In the genomic region with DNA sequence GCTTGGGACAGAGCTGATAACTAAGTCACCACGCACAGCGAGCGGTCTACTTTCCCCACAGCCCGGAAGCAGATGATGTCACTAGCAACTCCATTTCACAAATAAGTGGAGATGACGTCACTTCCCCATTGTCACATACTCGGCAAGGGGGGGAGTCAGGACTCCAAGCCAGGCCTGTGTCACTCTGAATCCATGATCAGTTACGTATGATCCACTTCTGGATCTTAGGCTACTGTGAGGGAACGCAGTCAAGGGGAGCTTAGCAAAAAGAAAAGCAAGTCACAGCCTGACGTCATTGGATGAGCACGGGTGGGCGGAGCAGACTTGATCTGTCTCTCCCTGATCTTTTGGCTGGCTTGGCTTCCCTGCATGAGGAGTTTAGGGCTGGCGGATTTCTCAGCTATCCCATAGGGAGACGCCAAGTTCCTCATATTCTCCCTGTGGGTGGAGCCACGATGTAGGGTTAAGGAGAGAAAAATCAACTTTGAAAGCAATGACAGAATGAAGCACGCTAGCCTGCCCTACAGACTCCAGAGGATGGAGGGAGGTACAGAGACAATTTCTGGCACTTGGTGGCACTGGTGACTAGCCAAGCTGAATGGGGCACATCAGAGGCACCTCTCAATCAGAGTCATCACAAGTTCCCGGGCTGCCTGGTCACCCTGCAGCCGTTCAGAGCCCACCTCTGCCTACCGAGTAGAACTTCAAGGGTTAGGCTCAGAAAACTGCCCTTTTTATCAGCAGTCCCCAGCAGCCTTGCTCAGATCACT, we compare ENCODE assay signal across 9 mouse cellular contexts. TPM values are rescaled to one million over a fixed set of nuclear protein-coding genes. Genes with fewer than 3 reads are reported as not detected.
DNase-seq lines count a peak whose midpoint lies in the region; ATAC-seq and TF ChIP-seq lines count a peak whose summit lies in the region.
"Had no signal": no experiment of that assay in that cellular context is flagged by ENCODE, and none has a peak within 500 bp of the region (broad histone marks: within the 10 kb centered on the region; RNA-seq: fewer than 3 reads in every experiment).

No protein-coding gene starts in this region.

- 36% methylated on average over 18 of the region's 18 CpGs for WGBS in cerebellum, adult 2 months
- 37% methylated on average over 18 of the region's 18 CpGs for WGBS in heart, adult 2 months
- 62% methylated on average over 18 of the region's 18 CpGs for WGBS in lung, embryonic 14.5 days

- ATAC-seq in lung, embryonic 14.5 days (ENCODE audit: insufficient read depth): no peak

- no peaks in the 10 kb centered on the region for H3K27me3 ChIP-seq in cerebellum, adult 2 months (ENCODE audit: control insufficient read depth, insufficient read depth, low read length)
- no peaks in the 10 kb centered on the region for H3K27me3 ChIP-seq in heart, adult 2 months (ENCODE audit: control insufficient read depth, insufficient read depth, low read length)
- H3K27me3 ChIP-seq in lung, embryonic 14.5 days (ENCODE audit: insufficient read depth, low read length): no peaks in the 10 kb centered on the region

- peak; percentile 42 to 45 for DNase-seq in cerebellum, adult 2 months
- no peak for DNase-seq in cerebellum, adult 11-12 months
- DNase-seq in 416B (ENCODE audit: low read depth): peak; percentile 90
- peak; percentile 41 to 51 for DNase-seq in heart, adult 2 months
- DNase-seq in lung, embryonic 14.5 days: peak; percentile 68
- DNase-seq in embryo, embryonic 10.5 days (ENCODE audit: low spot score): no peak
- DNase-seq in left cerebral cortex, postnatal 10 days (ENCODE audit: extremely low spot score in 1 of 2, low spot score in 2 of 2): no peak
- DNase-seq in left cerebral cortex, adult 2 months (ENCODE audit: extremely low spot score in 1 of 2, low spot score in 2 of 2): no peak
- DNase-seq: adrenal gland, postnatal 36 days had no signal

- no peak for TF ChIP-seq EP300 in heart, adult 2 months (IDR thresholded peaks at IDR 0.05; ENCODE audit: insufficient read depth, low read depth, low read length)

- H3K27ac ChIP-seq in cerebellum, adult 2 months (ENCODE audit: insufficient read depth, low read length): no peak overlapping the region; the same call in 1 of the 2 replicates
- no peak overlapping the region for H3K27ac ChIP-seq in heart, adult 2 months
- no peak overlapping the region for H3K27ac ChIP-seq in lung, embryonic 14.5 days (ENCODE audit: low read depth)
- no peak overlapping the region for H3K27ac ChIP-seq in left cerebral cortex, adult 2 months

- no peak overlapping the region for H3K4me3 ChIP-seq in cerebellum, adult 2 months (replicated peaks; ENCODE audit: insufficient read depth, low read depth, low read length)
- no peak overlapping the region for H3K4me3 ChIP-seq in heart, adult 2 months
- H3K4me3 ChIP-seq in lung, embryonic 14.5 days (ENCODE audit: low read depth, low read length): no peak overlapping the region
- no peak overlapping the region for H3K4me3 ChIP-seq in left cerebral cortex, adult 2 months

- TF ChIP-seq CTCF in cerebellum, adult 2 months (IDR thresholded peaks at IDR 0.05; ENCODE audit: borderline replicate concordance, insufficient read depth, low read depth, low read length): peak; percentile 51; the same call in 1 of the 2 replicates
- TF ChIP-seq CTCF in heart, adult 2 months (IDR thresholded peaks at IDR 0.05): no peak
- TF ChIP-seq CTCF in lung, embryonic 14.5 days (IDR thresholded peaks at IDR 0.05; ENCODE audit: low read depth): no peak
- TF ChIP-seq CTCF in left cerebral cortex, adult 2 months (IDR thresholded peaks at IDR 0.05): no peak

- intact Hi-C loops in heart, adult 2 months (cut with DNase I): loop anchor here (10.0 kb wide), 1 partner anchor 336 kb away; no protein-coding TSS in a partner anchor
- intact Hi-C loops in left cerebral cortex, postnatal 10 days (cut with DNase I): loop anchor here (10.0 kb wide), 1 partner anchor 336 kb away; no protein-coding TSS in a partner anchor
- intact Hi-C loops in left cerebral cortex, adult 2 months (cut with DNase I): no loop called here

- H3K9ac ChIP-seq in heart, adult 2 months (ENCODE audit: low read depth, low read length): no peak overlapping the region
- peak overlapping the region; percentile 11; the same call in 1 of the 2 replicates for H3K9ac ChIP-seq in lung, embryonic 14.5 days

- H3K36me3 ChIP-seq in heart, adult 2 months (ENCODE audit: control insufficient read depth, insufficient read depth, low read length): no peaks in the 10 kb centered on the region
- peaks cover 60% of the 10 kb centered on the region for H3K36me3 ChIP-seq in lung, embryonic 14.5 days (ENCODE audit: insufficient read depth)

- H3K4me1 ChIP-seq in cerebellum, adult 2 months (ENCODE audit: control insufficient read depth, insufficient read depth, low read length): peaks cover 41% of the 10 kb centered on the region
- H3K4me1 ChIP-seq in heart, adult 2 months (ENCODE audit: control insufficient read depth, insufficient read depth, low read length): peaks cover 10% of the 10 kb centered on the region
- H3K4me1 ChIP-seq in lung, embryonic 14.5 days (ENCODE audit: insufficient read depth): 0 out of 2 replicates have a peak, but pooled peaks cover 3% of the 10 kb centered on the region

- no peak for TF ChIP-seq POLR2A in cerebellum, adult 2 months (IDR thresholded peaks at IDR 0.05; ENCODE audit: borderline replicate concordance, insufficient read depth, low read length)
- no peak for TF ChIP-seq POLR2A in heart, adult 2 months (IDR thresholded peaks at IDR 0.05; ENCODE audit: insufficient read depth, low read depth, low read length)

- no peaks in the 10 kb centered on the region for H3K79me2 ChIP-seq in heart, adult 2 months (replicated peaks; ENCODE audit: control insufficient read depth, insufficient read depth, low read length)

- no peak overlapping the region for H3K4me2 ChIP-seq in lung, embryonic 14.5 days

- peaks cover 6% of the 10 kb centered on the region; the same call in 1 of the 2 replicates for H3K9me3 ChIP-seq in lung, embryonic 14.5 days (ENCODE audit: low read depth, low read length)

RNA-seq across cellular contexts. Expression of a gene that starts 3.6 kb away (rescaled TPM):
- 37.8 and 43.1 TPM in 2 replicates for polyA plus RNA-seq in cerebellum, adult 2 months (2012; rRNA removed)
- 10 to 100 TPM; 18.6 to 19.9 TPM for total RNA-seq in heart, adult 2 months (2021)
- polyA plus RNA-seq in heart, adult 2 months (2012; rRNA removed): 22.5 and 23.6 TPM in 2 replicates
- 49.5 and 62.0 TPM in 2 replicates for polyA plus RNA-seq in lung, embryonic 14.5 days (2014; fragmentation: Nextera tagmentation; extraction: Ambion mirVana)
- total RNA-seq in left cerebral cortex, postnatal 10 days (2021): 10 to 100 TPM; 17.6 to 19.7 TPM
- 10 to 100 TPM; 22.2 to 23.2 TPM for total RNA-seq in left cerebral cortex, adult 2 months (2021)

RNA-seq across cellular contexts. Expression of a gene that starts 13.2 kb away (rescaled TPM):
- 146 and 148 TPM in 2 replicates for polyA plus RNA-seq in cerebellum, adult 2 months (2012; rRNA removed)
- total RNA-seq in heart, adult 2 months (2021): 100 to 1,000 TPM; 170 to 191 TPM
- 196 and 278 TPM in 2 replicates for polyA plus RNA-seq in heart, adult 2 months (2012; rRNA removed)
- polyA plus RNA-seq in lung, embryonic 14.5 days (2014; fragmentation: Nextera tagmentation; extraction: Ambion mirVana): 119 and 125 TPM in 2 replicates
- 10 to 100 TPM; 82.8 to 84.5 TPM for total RNA-seq in left cerebral cortex, postnatal 10 days (2021)
- 10 to 100 TPM; 60.6 to 66.1 TPM for total RNA-seq in left cerebral cortex, adult 2 months (2021)

RNA-seq across cellular contexts. Expression of a gene that starts 37.6 kb away (rescaled TPM):
- polyA plus RNA-seq in cerebellum, adult 2 months (2012; rRNA removed): 0.24 and 0.65 TPM in 2 replicates
- total RNA-seq in heart, adult 2 months (2021): under 1 TPM; 0.18 TPM
- polyA plus RNA-seq in heart, adult 2 months (2012; rRNA removed): not detected in 2 replicates
- polyA plus RNA-seq in lung, embryonic 14.5 days (2014; fragmentation: Nextera tagmentation; extraction: Ambion mirVana): 9.6 and 10.7 TPM in 2 replicates
- total RNA-seq in left cerebral cortex, postnatal 10 days (2021): 1 to 10 TPM in 1 of 2 experiments, under 1 TPM in 1; 0.88 to 1.0 TPM
- total RNA-seq in left cerebral cortex, adult 2 months (2021): under 1 TPM; 0.54 to 0.63 TPM

RNA-seq across cellular contexts. Expression of a gene that starts 51.9 kb away (rescaled TPM):
- polyA plus RNA-seq in cerebellum, adult 2 months (2012; rRNA removed): 86.0 and 99.2 TPM in 2 replicates
- 10 to 100 TPM; 13.4 to 16.7 TPM for total RNA-seq in heart, adult 2 months (2021)
- 22.6 and 37.2 TPM in 2 replicates for polyA plus RNA-seq in heart, adult 2 months (2012; rRNA removed)
- polyA plus RNA-seq in lung, embryonic 14.5 days (2014; fragmentation: Nextera tagmentation; extraction: Ambion mirVana): 1.1 TPM in 2 replicates
- total RNA-seq in left cerebral cortex, postnatal 10 days (2021): 10 to 100 TPM; 44.2 to 51.7 TPM
- total RNA-seq in left cerebral cortex, adult 2 months (2021): 10 to 100 TPM; 69.3 to 77.9 TPM

Comparison
In these comparisons a context has a peak if more than half of its experiments do, and no peak if none do; other contexts are left out.
1. DNase-seq: peak in cerebellum, adult 2 months (2 of 2), 416B (single experiment), heart, adult 2 months (2 of 2) and lung, embryonic 14.5 days (single experiment); none in cerebellum, adult 11-12 months (single experiment), embryo, embryonic 10.5 days (single experiment), left cerebral cortex, postnatal 10 days (0 of 2) and left cerebral cortex, adult 2 months (0 of 2).